Mouse (Mus musculus) inflammation-experienced regulatory T-cells, adult 6 months (primary cell): ENCODE results near the gene Ncor2. TPM values are rescaled to one million over a fixed set of nuclear protein-coding genes. Genes with fewer than 3 reads are reported as not detected.

Experiments used
- ATAC-seq: one replicate; pipeline ENCODE4 v1.8.0; 2017
- polyA plus RNA-seq, 3 experiments: library from polyadenylated mRNA; unstranded; fragments of 100-300 nt; shearing (Covaris generic); gene quantifications; one replicate each; pipeline ENCODE4 v1.2.1; 2017

Ncor2 gene
- polyA plus RNA-seq, 3 experiments from 2014 or later: 3.9 to 6.7 (median 4.7) TPM

GRCm38 (mm10) chr5:125014497-125014896, 164.5 kb downstream of the Ncor2 start:
- peak; percentile 50 for ATAC-seq

GRCm38 (mm10) chr5:125011628-125012027, 167.4 kb downstream of the Ncor2 start:
- ATAC-seq: no peak

GRCm38 (mm10) chr5:125011166-125011565, 167.9 kb downstream of the Ncor2 start:
- no peak for ATAC-seq

GRCm38 (mm10) chr5:125006896-125007295, 172.1 kb downstream of the Ncor2 start:
- ATAC-seq: no peak

GRCm38 (mm10) chr5:125005871-125006652, 173.0 kb downstream of the Ncor2 start:
- no peak for ATAC-seq

- no peak for ATAC-seq
These were observed 175.2 kb downstream of the Ncor2 start for GRCm38 (mm10) chr5:125003873-125004255.

- no peak for ATAC-seq
These were observed 175.8 kb downstream of the Ncor2 start, which contains the start of gene Rflna for GRCm38 (mm10) chr5:125002969-125003872. Gene Rflna (plus strand): TSS chr5:125003221.

- ATAC-seq: no peak
These were observed 178.2 kb downstream of the Ncor2 start for GRCm38 (mm10) chr5:125000756-125001250.

- no peak for ATAC-seq
These were observed 181.1 kb downstream of the Ncor2 start for GRCm38 (mm10) chr5:124997913-124998312.

GRCm38 (mm10) chr5:124996816-124997215, 182.2 kb downstream of the Ncor2 start:
- ATAC-seq: no peak

- no peak for ATAC-seq
These were observed 186.1 kb downstream of the Ncor2 start for GRCm38 (mm10) chr5:124992891-124993290.

- ATAC-seq: no peak
These were observed 186.7 kb downstream of the Ncor2 start for GRCm38 (mm10) chr5:124992323-124992722.

GRCm38 (mm10) chr5:124989724-124990123, 189.3 kb downstream of the Ncor2 start:
- no peak for ATAC-seq

GRCm38 (mm10) chr5:124986656-124987055, 192.4 kb downstream of the Ncor2 start:
- ATAC-seq: no peak

- ATAC-seq: no peak
These were observed 192.8 kb downstream of the Ncor2 start for GRCm38 (mm10) chr5:124986222-124986621.

GRCm38 (mm10) chr5:124969790-124970189, 209.2 kb downstream of the Ncor2 start:
- ATAC-seq: no peak

Other genes starting within 250 kb of the Ncor2 start
- gene Rflna, start 176.0 kb downstream of the Ncor2 start, polyA plus RNA-seq: under 1 TPM in 2 of 3 experiments, not detected in 1; 0.36 to 0.87 TPM
- gene Scarb1, start 161.9 kb upstream of the Ncor2 start, polyA plus RNA-seq: 10 to 100 TPM in 1 of 3 experiments, 1 to 10 TPM in 2; 3.7 to 11.8 (median 6.6) TPM
- 1 to 10 TPM in 2 of 3 experiments, under 1 TPM in 1; 0.65 to 1.1 (median 1.0) TPM for gene Gm10382, start 210.1 kb upstream of the Ncor2 start, polyA plus RNA-seq
- gene Ubc, start 211.0 kb upstream of the Ncor2 start, polyA plus RNA-seq: 1,000 to 10,000 TPM in 2 of 3 experiments, 100 to 1,000 TPM in 1; 741 to 1,375 (median 1,290) TPM